Mouse (Mus musculus) heart, postnatal 14 days (tissue): ENCODE data around the gene Xkr7. TPM values are rescaled to one million over a fixed set of nuclear protein-coding genes. Genes with fewer than 3 reads are reported as not detected.

Source experiments
- total RNA-seq, 2 experiments: library from RNA; stranded (reverse); gene quantifications; 2 replicates each; pipeline ENCODE4 v1.2.3; 2021

Xkr7 gene
- total RNA-seq, 2 experiments from 2014 or later = not detected

Other genes with a start within 250 kb of the Xkr7 start
- gene Bcl2l1, start 200.1 kb upstream of the Xkr7 start, total RNA-seq = 10 to 100 TPM; 79.8 to 92.2 TPM
- 1 to 10 TPM; 4.4 to 8.5 TPM for gene Tpx2, start 183.9 kb upstream of the Xkr7 start, total RNA-seq
- gene Mylk2, start 120.5 kb upstream of the Xkr7 start, total RNA-seq = under 1 TPM; 0.34 to 0.41 TPM
- gene Foxs1, start 98.6 kb upstream of the Xkr7 start, total RNA-seq = 1 to 10 TPM; 6.0 to 6.7 TPM
- gene Dusp15, start 80.2 kb upstream of the Xkr7 start, total RNA-seq = under 1 TPM in 1 of 2 experiments, not detected in 1; 0.22 TPM
- gene Ttll9, start 69.4 kb upstream of the Xkr7 start, total RNA-seq = not detected
- 10 to 100 TPM; 91.1 to 98.4 TPM for gene Pdrg1, start 16.4 kb upstream of the Xkr7 start, total RNA-seq
- 10 to 100 TPM; 23.1 to 25.4 TPM for gene Ccm2l, start 34.1 kb downstream of the Xkr7 start, total RNA-seq
- gene Hck, start 76.6 kb downstream of the Xkr7 start, total RNA-seq = 1 to 10 TPM in 1 of 2 experiments, under 1 TPM in 1; 0.73 to 1.1 TPM
- gene Tm9sf4, start 129.5 kb downstream of the Xkr7 start, total RNA-seq = 10 to 100 TPM; 51.4 to 57.0 TPM
- 1 to 10 TPM; 2.1 to 2.2 TPM for gene Tspyl3, start 193.6 kb downstream of the Xkr7 start, total RNA-seq
- 1 to 10 TPM; 5.4 to 6.0 TPM for gene Plagl2, start 209.6 kb downstream of the Xkr7 start, total RNA-seq
- 10 to 100 TPM; 15.8 to 16.7 TPM for gene Pofut1, start 209.7 kb downstream of the Xkr7 start, total RNA-seq